Mouse (Mus musculus) CH12.LX (cell line): ENCODE results near the gene Rpia. TPM values are rescaled to one million over a fixed set of nuclear protein-coding genes. Genes with fewer than 3 reads are reported as not detected.

ENCODE experiments used
- DNase-seq: peaks from one replicate; pipeline ENCODE4 v3.0.0-alpha.2; 2013; ENCODE audit errors: extremely low read depth
- H3K27ac ChIP-seq: 2 replicates; pipeline ENCODE4 v1.5.1; 2012; ENCODE audit warnings: low read depth, mild to moderate bottlenecking, control low read depth, moderate library complexity; ENCODE audit not compliant: insufficient read depth
- H3K27me3 ChIP-seq: replicated peaks from 2 replicates; pipeline ENCODE3; 2012; ENCODE audit warnings: inconsistent platforms
- H3K36me3 ChIP-seq, 2 experiments: replicated peaks in 1 of 2; 2 replicates each; pipeline versions ENCODE3 to v1.6.1; 2012; ENCODE audit warnings: inconsistent platforms in 1 of 2, low read length in 1 of 2, mild to moderate bottlenecking in 1 of 2, mixed read lengths in 1 of 2, moderate library complexity in 1 of 2; ENCODE audit not compliant: control insufficient read depth in 1 of 2, insufficient read depth in 1 of 2
- H3K4me1 ChIP-seq, 2 experiments: 2 replicates each; pipeline ENCODE4 v1.6.1; 2012; ENCODE audit warnings: inconsistent platforms in 1 of 2, moderate library complexity in 1 of 2; ENCODE audit not compliant: insufficient read depth in 2 of 2, control insufficient read depth in 1 of 2
- H3K4me2 ChIP-seq: 2 replicates; pipeline ENCODE4 v1.6.1; 2012; ENCODE audit warnings: low read depth, mild to moderate bottlenecking, control low read depth; ENCODE audit not compliant: poor library complexity, insufficient read depth, severe bottlenecking
- H3K4me3 ChIP-seq, 3 experiments: fragments of 150-350 bp in 1 of 3; sonication (generic) in 1 of 3; replicated peaks in 1 of 3; 2 replicates each; pipeline versions ENCODE3 to v1.5.1; 2011 to 2012; ENCODE audit warnings: low read depth in 2 of 3, low read length in 2 of 3, mild to moderate bottlenecking in 2 of 3, moderate library complexity in 2 of 3, control low read depth in 1 of 3, improper control_type of control experiment in 1 of 3, inconsistent platforms in 1 of 3, mixed read lengths in 1 of 3; ENCODE audit not compliant: poor library complexity in 1 of 3
- H3K79me2 ChIP-seq: replicated peaks from 2 replicates; pipeline ENCODE4 v1.6.1; 2012; ENCODE audit warnings: mild to moderate bottlenecking, moderate library complexity; ENCODE audit not compliant: control insufficient read depth, poor library complexity, insufficient read depth, severe bottlenecking; ENCODE audit errors: extremely low read depth
- H3K9ac ChIP-seq: 2 replicates; pipeline ENCODE4 v1.6.1; 2012; ENCODE audit warnings: low read depth, mild to moderate bottlenecking, control low read depth, moderate library complexity; ENCODE audit not compliant: insufficient read depth
- H3K9me3 ChIP-seq: replicated peaks from 2 replicates; pipeline ENCODE3; 2012; ENCODE audit warnings: low read length, inconsistent platforms, mixed read lengths
- CHD1 ChIP-seq: IDR thresholded peaks from 2 replicates; pipeline ENCODE4 v1.6.1; 2012; ENCODE audit warnings: low read depth, low read length, improper control_type of control experiment, inconsistent platforms
- CTCF ChIP-seq, 2 experiments: IDR thresholded peaks in 1 of 2; conservative IDR thresholded peaks in 1 of 2; 2 replicates each; pipeline ENCODE4 v1.5.1; 2011 to 2012; ENCODE audit warnings: low read depth in 2 of 2, low read length in 2 of 2, improper control_type of control experiment in 1 of 2, inconsistent platforms in 1 of 2, mild to moderate bottlenecking in 1 of 2, moderate library complexity in 1 of 2
- E2F4 ChIP-seq: IDR thresholded peaks from 2 replicates; pipeline ENCODE4 v1.6.1; 2011; ENCODE audit warnings: low read depth, low read length, improper control_type of control experiment; ENCODE audit not compliant: insufficient replicate concordance
- ELF1 ChIP-seq: IDR thresholded peaks from 2 replicates; pipeline ENCODE4 v1.6.1; 2014; ENCODE audit warnings: low read depth, mild to moderate bottlenecking, inconsistent platforms, low read length, improper control_type of control experiment
- EP300 ChIP-seq: IDR thresholded peaks from 2 replicates; pipeline ENCODE4 v1.6.1; 2011; ENCODE audit warnings: low read length, improper control_type of control experiment
- ETS1 ChIP-seq: conservative IDR thresholded peaks from 2 replicates; pipeline ENCODE4 v1.6.1; 2012; ENCODE audit warnings: low read depth, mild to moderate bottlenecking, inconsistent platforms, low read length, improper control_type of control experiment, moderate library complexity
- IRF4 ChIP-seq: IDR thresholded peaks from 2 replicates; pipeline ENCODE4 v1.6.1; 2014; ENCODE audit warnings: low read depth, mild to moderate bottlenecking, inconsistent platforms, low read length, improper control_type of control experiment
- MAX ChIP-seq: IDR thresholded peaks from 2 replicates; pipeline ENCODE4 v1.6.1; 2011; ENCODE audit warnings: low read length, improper control_type of control experiment
- MAZ ChIP-seq: IDR thresholded peaks from 2 replicates; pipeline ENCODE4 v1.6.1; 2012; ENCODE audit warnings: low read depth, mild to moderate bottlenecking, inconsistent platforms, low read length, improper control_type of control experiment, moderate library complexity
- NELFE ChIP-seq: IDR thresholded peaks from 2 replicates; pipeline ENCODE4 v1.6.1; 2011; ENCODE audit warnings: low read depth, low read length, improper control_type of control experiment
- NRF1 ChIP-seq: IDR thresholded peaks from 2 replicates; pipeline ENCODE4 v1.6.1; 2014; ENCODE audit warnings: low read depth, mild to moderate bottlenecking, inconsistent platforms, low read length, improper control_type of control experiment, moderate library complexity
- POLR2A ChIP-seq: IDR thresholded peaks from 2 replicates; pipeline ENCODE4 v1.6.1; 2011; ENCODE audit warnings: low read depth, mild to moderate bottlenecking, improper control_type of control experiment, low read length
- POLR2AphosphoS2 ChIP-seq: IDR thresholded peaks from 2 replicates; pipeline ENCODE4 v1.6.1; 2011; ENCODE audit warnings: low read depth, low read length, improper control_type of control experiment
- RCOR1 ChIP-seq: conservative IDR thresholded peaks from 2 replicates; pipeline ENCODE4 v1.6.1; 2012; ENCODE audit warnings: low read depth, mild to moderate bottlenecking, inconsistent platforms, low read length, improper control_type of control experiment
- SMC3 ChIP-seq: IDR thresholded peaks from 2 replicates; pipeline ENCODE4 v1.6.1; 2011; ENCODE audit warnings: low read depth, low read length, improper control_type of control experiment
- TBP ChIP-seq: conservative IDR thresholded peaks from 2 replicates; pipeline ENCODE4 v1.6.1; 2011; ENCODE audit warnings: low read depth, low read length, improper control_type of control experiment
- UBTF ChIP-seq: IDR thresholded peaks from 2 replicates; pipeline ENCODE4 v1.6.1; 2012; ENCODE audit warnings: low read depth, mild to moderate bottlenecking, inconsistent platforms, low read length, improper control_type of control experiment, moderate library complexity
- ZKSCAN1 ChIP-seq: IDR thresholded peaks from 2 replicates; pipeline ENCODE4 v1.6.1; 2012; ENCODE audit warnings: low read depth, inconsistent platforms, low read length, improper control_type of control experiment, borderline replicate concordance
- ZMIZ1 ChIP-seq: IDR thresholded peaks from 2 replicates; pipeline ENCODE4 v1.6.1; 2012; ENCODE audit warnings: low read depth, mild to moderate bottlenecking, inconsistent platforms, low read length, improper control_type of control experiment
- dilution Hi-C: fragments of 300-500 bp; cut with MboI; formaldehyde crosslinking; loops from 2 replicates; pipeline ENCODE4 v1.14.3; 2020; ENCODE audit warnings: low sequenced_read_pairs; ENCODE audit not compliant: extremely low pct_unique_long_range_greater_than_20kb, extremely low pct_ligation_motif_present
- in situ Hi-C: fragments of 300-500 bp; cut with MboI; formaldehyde crosslinking; loops from 3 replicates; pipeline ENCODE4 v1.14.3; 2019; ENCODE audit warnings: low sequenced_read_pairs, low pct_ligation_motif_present, low pct_unique_long_range_greater_than_20kb, mixed read lengths
- polyA plus RNA-seq: library from polyadenylated mRNA; unstranded; fragments of >175 nt; gene quantifications from 2 replicates; pipeline ENCODE4 v1.2.1, GENCODE M21; 2012; ENCODE audit warnings: low read depth; ENCODE audit not compliant: insufficient read length
- total RNA-seq, 2 experiments: library from RNA; depleted of rRNA; stranded (reverse); fragments of 300-350 nt in 1 of 2; fragments of >200 nt in 1 of 2; gene quantifications; 2 replicates each; pipeline ENCODE4 v1.2.3; 2012 to 2014

Rpia gene
- total and polyA plus RNA-seq, 3 experiments: 55.7 to 65.1 (median 57.8) TPM

GRCm38 (mm10) chr6:70790034-70790650 is 1.9 kb downstream of the Rpia start:
- no peak for DNase-seq
- Histone ChIP-seq H3K4me2 (peak overlapping the region; percentile 58), H3K36me3 (peaks cover 3 to 36% of the 10 kb centered on the region in 2 experiments), H3K9me3 (no peaks in the 10 kb centered on the region), H3K27ac (no peak overlapping the region), H3K4me3 (peak overlapping the region; percentile 11 to 70 (median 59)), H3K79me2 (peaks cover 29% of the 10 kb centered on the region), H3K9ac (peak overlapping the region; percentile 46), H3K27me3 (no peaks in the 10 kb centered on the region), H3K4me1 (peaks cover 13 to 53% of the 10 kb centered on the region in 2 experiments; a peak in 3 of 4 replicates)
- in situ Hi-C loops (no loop called here), dilution Hi-C loops (no loop called here)
- TF ChIP-seq POLR2A (no peak), EP300 (no peak), IRF4 (no peak), TBP (no peak), ELF1 (no peak)

GRCm38 (mm10) chr6:70789134-70789533 is 2.9 kb downstream of the Rpia start:
- dilution Hi-C loops: no loop called here
- Histone ChIP-seq H3K79me2 (peaks cover 29% of the 10 kb centered on the region), H3K4me3 (no peak overlapping the region), H3K4me1 (peaks cover 13 to 53% of the 10 kb centered on the region in 2 experiments; a peak in 3 of 4 replicates), H3K27ac (no peak overlapping the region), H3K27me3 (no peaks in the 10 kb centered on the region), H3K4me2 (peak overlapping the region; percentile 58; the same call in 1 of the 2 replicates), H3K9ac (no peak overlapping the region), H3K36me3 (peaks cover 7 to 45% of the 10 kb centered on the region in 2 experiments), H3K9me3 (no peaks in the 10 kb centered on the region)
- DNase-seq: no peak
- in situ Hi-C loops: no loop called here
- TF ChIP-seq E2F4 (no peak), RCOR1 (no peak), MAX (no peak), SMC3 (no peak), UBTF (no peak), ZKSCAN1 (no peak), TBP (no peak), ZMIZ1 (no peak), CHD1 (no peak), ETS1 (no peak), MAZ (no peak), POLR2AphosphoS2 (no peak), NELFE (no peak), NRF1 (no peak), CTCF (conservative IDR thresholded peaks at IDR 0.05 in 1 of 2, IDR thresholded peaks at IDR 0.05 in 1 of 2; ENCODE audit: low read depth in 2 of 2, low read length in 2 of 2) (no peak), POLR2A (no peak)
- TF ChIP-seq, all 38 proteins: peak for 0
